Mouse (Mus musculus) midbrain, embryonic 12.5 days (tissue): ENCODE measurements around the gene Vmn1r4. TPM values are rescaled to one million over a fixed set of nuclear protein-coding genes. Genes with fewer than 3 reads are reported as not detected.

ENCODE experiments used
- polyA plus RNA-seq: library from polyadenylated mRNA; unstranded; fragments of >200 nt; fragmentation: Nextera tagmentation; extraction: Ambion mirVana; gene quantifications from 2 replicates; pipeline ENCODE4 v1.2.1, GENCODE M21; 2016

Vmn1r4 gene
- polyA plus RNA-seq, 1 experiment from 2014 or later: 0.42 TPM

Other genes with a start within 250 kb of the Vmn1r4 start
- 169 and 186 TPM in 2 replicates for gene Lsm5, start 219.3 kb upstream of the Vmn1r4 start, polyA plus RNA-seq
- 38.3 and 39.7 TPM in 2 replicates for gene Avl9, start 209.1 kb upstream of the Vmn1r4 start, polyA plus RNA-seq
- gene Kbtbd2, start 126.2 kb upstream of the Vmn1r4 start, polyA plus RNA-seq: 44.4 and 46.8 TPM in 2 replicates
- gene Fkbp9, start 92.0 kb upstream of the Vmn1r4 start, polyA plus RNA-seq: 47.4 and 64.0 TPM in 2 replicates
- 94.8 and 98.5 TPM in 2 replicates for gene Nt5c3, start 83 bp upstream of the Vmn1r4 start, polyA plus RNA-seq
- gene Vmn1r5, start 46.3 kb downstream of the Vmn1r4 start, polyA plus RNA-seq: not detected in 2 replicates
- not detected in 2 replicates for gene Vmn1r6, start 73.2 kb downstream of the Vmn1r4 start, polyA plus RNA-seq
- not detected in 2 replicates for gene Vmn1r7, start 101.3 kb downstream of the Vmn1r4 start, polyA plus RNA-seq
- not detected in 2 replicates for gene Vmn1r8, start 108.3 kb downstream of the Vmn1r4 start, polyA plus RNA-seq
- not detected in 2 replicates for gene Vmn1r9, start 142.8 kb downstream of the Vmn1r4 start, polyA plus RNA-seq
- not detected in 2 replicates for gene Vmn1r10, start 185.4 kb downstream of the Vmn1r4 start, polyA plus RNA-seq
- gene Vmn1r11, start 209.4 kb downstream of the Vmn1r4 start, polyA plus RNA-seq: not detected in 2 replicates
- gene Vmn1r12, start 232.9 kb downstream of the Vmn1r4 start, polyA plus RNA-seq: not detected in 2 replicates